ENCODE assay signal across 10 mouse cellular contexts in the genomic region with DNA sequence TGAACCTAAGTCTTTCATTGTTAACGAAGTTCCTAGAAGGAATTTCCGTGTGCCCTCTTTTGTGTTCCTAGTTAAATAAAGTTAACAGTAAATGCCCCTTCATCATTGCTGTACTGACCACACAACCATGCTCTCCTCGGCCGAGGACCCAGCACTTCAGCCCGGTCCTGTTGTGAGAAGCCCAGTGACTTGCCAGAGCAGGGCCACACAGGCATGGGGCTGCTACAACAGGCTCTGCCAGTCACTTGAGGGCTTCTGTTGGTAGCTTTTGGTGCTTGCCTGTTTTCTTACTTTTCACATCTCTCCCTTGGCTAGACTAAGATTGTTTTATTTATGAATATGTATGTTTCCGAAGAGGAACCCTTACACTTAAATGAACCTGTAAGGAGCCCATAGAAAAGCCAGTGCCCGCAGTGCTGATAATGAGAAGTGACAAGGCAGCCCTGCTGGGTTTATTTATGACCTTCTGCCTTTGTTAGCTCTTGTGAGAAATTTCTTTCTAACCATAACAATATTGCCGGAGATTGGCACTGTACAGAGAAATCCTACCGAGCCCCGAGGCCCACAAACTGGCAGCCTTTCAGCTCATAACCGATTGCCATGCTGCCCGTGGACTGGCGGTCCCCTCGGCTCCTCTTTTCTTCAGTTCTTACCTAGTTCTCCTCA.
DNase-seq lines count a peak whose midpoint lies in the region; ATAC-seq lines count a peak whose summit lies in the region.
"Had no signal": no experiment of that assay in that cellular context is flagged by ENCODE, and none has a peak within 500 bp of the region (broad histone marks: within the 10 kb centered on the region; RNA-seq: fewer than 3 reads in every experiment).

No protein-coding gene starts in this region.

- intact Hi-C loops in heart, postnatal 25 days (cut with DNase I), result no loop called here

- H3K4me1 ChIP-seq in heart, embryonic 13.5 days, result peaks cover 65% of the 10 kb centered on the region
- H3K4me1 ChIP-seq in forebrain, embryonic 15.5 days, result peaks cover 28% of the 10 kb centered on the region

- no peaks in the 10 kb centered on the region for H3K9me3 ChIP-seq in heart, embryonic 13.5 days
- no peaks in the 10 kb centered on the region for H3K9me3 ChIP-seq in forebrain, embryonic 15.5 days
- H3K9me3 ChIP-seq: heart, embryonic 12.5 days had no signal

- no peak for DNase-seq in heart, postnatal 25 days (ENCODE audit: low spot score)
- DNase-seq in cerebellum, adult 11 months, result peak; percentile 76
- DNase-seq in lung, postnatal 10 days, result no peak
- DNase-seq in right cerebral cortex, postnatal 4 days, result no peak
- DNase-seq in urinary bladder, postnatal 4 days (ENCODE audit: low spot score in 2 of 2), result no peak
- DNase-seq: kidney, postnatal 25 days had no signal

- ATAC-seq in heart, embryonic 13.5 days (ENCODE audit: extremely low read depth, insufficient number of reproducible peaks, low FRiP score, low TSS enrichment), result no peak
- peak; percentile 73 for ATAC-seq in forebrain, embryonic 15.5 days (replicated peaks)
- ATAC-seq in megakaryocyte-erythroid progenitor cell, adult 5-6 weeks (replicated peaks; ENCODE audit: low FRiP score, low TSS enrichment, poor library complexity, severe bottlenecking), result peak; percentile 28; the same call in 1 of the 2 replicates

- 84% methylated on average over 14 of the region's 14 CpGs for WGBS in heart, embryonic 13.5 days
- 20% methylated on average over 14 of the region's 14 CpGs for WGBS in forebrain, embryonic 15.5 days

- no peak overlapping the region for H3K27ac ChIP-seq in heart, embryonic 13.5 days (replicated peaks)
- peak overlapping the region; percentile 2 for H3K27ac ChIP-seq in forebrain, embryonic 15.5 days (replicated peaks)

- no peak overlapping the region for H3K4me3 ChIP-seq in heart, embryonic 13.5 days
- H3K4me3 ChIP-seq in forebrain, embryonic 15.5 days, result no peak overlapping the region
- H3K4me3 ChIP-seq: heart, embryonic 12.5 days had no signal

- H3K4me2 ChIP-seq in heart, embryonic 13.5 days, result no peak overlapping the region
- no peak overlapping the region for H3K4me2 ChIP-seq in forebrain, embryonic 15.5 days (replicated peaks)
- H3K4me2 ChIP-seq: heart, embryonic 12.5 days had no signal

- H3K9ac ChIP-seq in heart, embryonic 13.5 days, result peak overlapping the region; percentile 14; the same call in 1 of the 2 replicates
- no peak overlapping the region for H3K9ac ChIP-seq in forebrain, embryonic 15.5 days (replicated peaks)
- H3K9ac ChIP-seq: heart, embryonic 12.5 days had no signal

- H3K36me3 ChIP-seq in heart, embryonic 13.5 days, result no peaks in the 10 kb centered on the region
- no peaks in the 10 kb centered on the region for H3K36me3 ChIP-seq in forebrain, embryonic 15.5 days
- H3K36me3 ChIP-seq: heart, embryonic 12.5 days had no signal

- no peaks in the 10 kb centered on the region for H3K27me3 ChIP-seq in heart, embryonic 13.5 days (replicated peaks)
- H3K27me3 ChIP-seq in forebrain, embryonic 15.5 days, result no peaks in the 10 kb centered on the region
- H3K27me3 ChIP-seq: heart, embryonic 12.5 days had no signal
